Mouse (Mus musculus) layer of hippocampus, adult 11-12 months (tissue): ENCODE measurements around the gene Colgalt2.

Experiments
- DNase-seq: peaks from one replicate; pipeline ENCODE4 v3.0.0; 2022; ENCODE audit warnings: low spot score

Gene Colgalt2

DNA sequence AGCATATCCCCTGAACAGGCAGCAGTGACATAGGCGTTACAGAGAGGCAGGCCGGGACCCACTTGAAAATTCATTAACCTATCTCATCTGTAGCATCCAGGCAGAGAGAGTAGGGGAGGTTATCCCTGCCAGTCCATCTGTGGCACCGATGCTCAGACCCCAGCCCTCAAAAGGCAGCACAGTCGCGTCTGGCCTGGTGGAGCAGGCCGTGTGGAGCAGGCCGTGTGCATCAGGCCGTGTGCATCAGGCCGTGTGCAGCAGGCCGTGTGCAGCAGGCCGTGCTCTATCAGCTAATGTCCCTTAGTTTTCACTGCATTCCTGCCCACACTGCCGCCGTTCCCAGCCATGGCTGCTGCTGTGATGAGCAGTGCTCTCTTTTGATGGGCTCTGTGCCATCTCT, 137.6 kb downstream of the Colgalt2 start:
- DNase-seq, result no peak

DNA sequence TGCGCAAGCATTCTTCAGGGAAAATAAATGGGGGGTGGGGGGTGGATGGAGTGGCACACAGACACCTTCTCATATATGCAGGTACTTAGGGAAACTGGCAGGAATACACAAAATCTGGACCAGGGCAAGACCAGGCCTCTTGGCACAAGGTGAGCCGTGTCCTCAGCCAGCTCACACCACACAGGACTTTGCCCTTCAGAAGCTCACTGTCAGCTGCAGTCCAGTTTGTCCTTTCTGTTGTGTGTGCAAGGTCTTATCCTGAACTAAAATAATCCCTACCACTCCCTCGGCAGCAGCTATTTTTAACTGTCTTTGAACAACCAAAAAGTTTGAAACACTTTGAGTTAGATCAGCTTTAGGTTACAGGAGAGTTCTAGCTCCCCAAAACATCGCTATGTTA, 139.2 kb downstream of the Colgalt2 start:
- no peak for DNase-seq

DNA sequence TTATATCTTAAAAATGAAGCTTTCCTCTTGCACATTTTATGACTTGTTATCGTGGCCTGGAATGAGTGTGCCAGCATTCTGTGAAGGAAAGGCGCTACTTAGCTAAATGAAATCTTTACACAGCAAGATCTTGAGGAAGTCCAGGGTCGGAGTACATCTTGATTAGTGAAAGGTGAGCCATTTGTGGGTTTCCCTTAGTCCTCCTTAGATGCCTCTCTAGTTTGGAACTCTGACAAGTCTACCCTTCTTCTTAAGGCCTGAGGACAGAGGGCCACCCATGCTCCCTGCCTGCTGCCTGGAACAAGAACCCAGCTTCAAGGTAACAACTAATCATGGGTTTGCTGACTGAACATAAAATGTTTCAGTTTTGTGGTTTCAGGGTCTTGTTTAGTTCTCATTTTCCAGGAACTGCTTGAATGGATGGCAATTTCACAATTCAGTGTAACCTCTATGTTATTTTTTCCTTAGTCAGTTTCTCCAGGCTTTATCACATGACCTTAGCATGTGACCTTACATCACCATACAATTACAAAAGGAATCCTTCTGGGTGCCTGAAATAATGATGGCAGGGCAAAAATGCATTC, 140.8 kb downstream of the Colgalt2 start:
- DNase-seq, result no peak

DNA sequence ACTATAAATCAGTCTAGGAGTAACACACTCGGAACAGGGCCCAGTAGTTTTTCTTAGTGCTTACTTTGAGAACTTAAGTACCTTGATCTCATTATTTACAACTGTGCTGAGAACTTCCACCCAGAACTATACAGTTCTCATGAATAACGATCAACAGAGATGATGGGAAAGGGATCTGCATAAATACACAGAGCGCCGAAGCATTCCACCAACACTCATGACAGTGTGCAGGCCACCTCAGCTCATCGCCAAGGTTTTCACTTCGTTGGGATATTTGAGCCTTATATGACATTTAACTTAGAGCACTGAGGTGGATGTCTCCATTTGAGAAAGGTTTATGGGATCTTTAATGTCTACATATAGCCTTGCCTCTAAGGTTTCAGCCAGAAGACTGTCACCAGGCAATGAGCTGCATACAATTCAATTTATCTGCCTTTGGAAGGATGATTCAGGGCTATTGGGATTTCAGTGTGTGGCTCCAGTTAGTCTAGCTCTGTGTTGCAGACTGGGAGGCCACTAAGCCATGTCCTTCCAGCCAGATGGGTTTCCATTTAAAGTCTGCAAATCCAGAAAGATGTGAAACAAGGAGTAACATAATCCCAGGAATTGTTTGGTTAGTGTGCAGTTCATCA, 143.2 kb downstream of the Colgalt2 start:
- DNase-seq, result no peak

DNA sequence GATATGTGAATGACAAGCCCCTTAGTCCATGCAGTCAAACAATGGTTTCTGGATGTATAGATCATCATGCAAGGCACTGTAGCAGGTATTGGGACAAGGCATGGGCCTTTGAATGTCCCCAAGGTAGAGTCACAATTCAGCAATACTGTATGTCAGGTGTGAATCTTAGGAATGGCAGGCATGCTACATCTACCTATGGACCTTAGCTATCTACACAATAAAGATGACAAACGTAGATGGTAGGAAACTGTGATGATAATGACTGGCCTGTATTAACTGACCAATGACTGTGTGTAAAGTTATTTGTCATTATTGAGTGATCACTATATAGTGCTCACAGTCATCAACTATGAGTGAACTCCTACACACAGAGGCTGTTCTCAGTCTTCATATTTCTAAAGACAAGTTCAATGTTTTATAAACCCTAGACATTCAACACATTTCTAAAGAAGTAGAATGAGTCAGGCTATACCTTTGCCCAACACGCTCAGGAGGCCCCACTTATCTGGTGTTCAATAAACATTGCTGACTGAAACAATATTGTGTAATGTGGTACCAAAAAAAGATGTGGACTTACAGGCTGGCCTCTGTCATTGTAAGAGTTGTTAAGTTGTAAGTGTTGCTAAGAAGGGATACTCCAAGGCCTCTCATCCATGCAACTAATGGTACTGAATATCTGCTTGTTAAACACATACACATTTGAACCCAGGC, 144.0 kb downstream of the Colgalt2 start:
- no peak for DNase-seq

DNA sequence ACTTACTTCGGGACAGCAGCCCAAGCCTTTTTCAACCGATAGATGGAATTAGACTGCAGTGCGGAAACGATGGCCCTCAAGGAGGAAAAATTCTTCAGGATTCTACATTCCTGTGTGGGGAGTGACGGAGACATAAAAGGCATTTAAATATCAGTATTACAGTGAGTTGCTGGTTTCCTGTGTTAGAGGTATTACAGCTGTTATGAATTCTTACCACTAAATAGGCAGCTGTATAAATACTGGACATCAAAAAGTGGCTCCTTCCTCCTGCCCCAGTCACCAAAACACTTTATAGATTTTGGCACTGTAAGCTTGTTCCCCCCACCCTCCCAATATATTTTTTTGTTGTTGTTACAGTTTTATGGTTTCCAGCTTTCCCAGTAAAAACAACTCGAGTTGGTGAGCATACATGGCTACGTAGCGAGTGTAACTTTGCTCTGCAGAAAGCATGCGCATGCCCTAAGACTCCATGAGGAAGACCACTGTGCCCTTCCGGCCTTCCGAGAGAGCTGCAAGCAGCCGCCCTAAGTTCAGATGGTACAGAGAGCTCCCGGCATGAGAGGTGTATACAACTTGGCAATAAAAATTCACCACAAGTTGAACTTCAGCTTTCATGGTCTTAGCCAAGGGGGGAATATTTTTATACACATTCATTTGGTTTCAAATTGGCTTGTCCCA, 149.6 kb downstream of the Colgalt2 start:
- no peak for DNase-seq

DNA sequence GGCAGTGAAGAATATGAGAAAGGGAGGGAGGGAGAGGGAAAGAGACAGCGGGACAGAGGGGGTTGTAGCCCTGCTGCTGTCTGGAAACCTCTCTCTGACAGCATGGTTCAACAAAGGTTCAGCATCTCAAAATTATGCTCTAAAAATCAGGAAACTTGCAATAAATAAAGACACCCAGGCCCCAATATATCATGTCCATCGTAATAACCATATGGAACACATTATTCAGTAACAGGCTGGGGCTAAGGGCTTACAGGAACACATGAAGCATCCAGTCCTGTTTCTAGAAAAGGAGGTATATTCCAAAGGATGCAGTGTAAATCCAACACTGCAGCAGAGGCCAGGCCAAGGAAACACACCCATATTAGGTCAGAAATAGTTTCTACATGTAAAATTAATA, 150.9 kb downstream of the Colgalt2 start:
- no peak for DNase-seq

DNA sequence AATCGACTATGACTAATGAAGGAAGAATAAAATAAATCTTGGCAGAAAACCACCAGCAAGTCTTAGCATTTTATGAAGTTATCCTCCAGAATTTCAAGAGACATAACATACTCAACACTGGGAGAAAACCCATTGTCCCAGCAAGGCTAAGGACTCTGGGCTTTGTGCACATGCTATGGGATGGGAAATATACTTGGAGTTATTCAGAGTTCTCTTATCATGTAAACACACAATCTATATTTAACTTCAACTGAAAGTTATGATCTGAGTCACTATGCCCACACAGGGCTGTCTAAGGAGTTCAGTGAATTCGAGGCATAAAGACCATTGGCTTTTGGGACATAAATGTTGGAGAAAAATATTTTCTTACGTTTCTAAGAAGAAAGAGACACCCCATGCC, 151.3 kb downstream of the Colgalt2 start:
- no peak for DNase-seq

DNA sequence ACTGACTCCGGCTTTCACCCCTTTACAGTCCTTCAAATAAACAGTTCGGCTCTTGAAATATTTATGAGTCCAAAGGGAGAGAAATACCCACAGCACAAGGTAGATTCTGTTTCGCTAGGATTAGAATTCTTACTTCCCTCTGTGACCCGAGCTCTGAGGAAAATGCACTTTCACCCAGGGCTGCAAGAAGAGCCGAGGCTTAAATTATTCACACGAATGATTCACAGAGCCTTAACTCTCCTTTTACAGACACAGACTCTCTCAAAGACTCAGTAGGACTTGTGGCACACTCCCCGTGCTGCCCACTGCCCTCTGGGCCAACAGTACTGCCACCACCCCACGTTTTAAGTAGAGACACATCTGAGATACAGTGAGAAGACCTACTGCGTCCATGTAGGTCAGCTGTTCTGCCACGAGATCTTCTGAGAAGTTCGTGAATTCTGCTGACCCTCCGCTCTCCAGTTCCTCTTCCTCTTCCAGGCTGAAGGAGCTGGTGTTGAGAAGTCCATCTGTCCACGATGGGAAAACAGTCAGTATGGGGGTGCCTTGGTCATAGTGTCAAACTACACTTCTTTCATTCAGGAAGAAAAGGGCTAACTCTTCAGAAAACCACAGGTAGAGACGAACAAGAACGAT, 154.4 kb downstream of the Colgalt2 start:
- peak; percentile 23 for DNase-seq

DNA sequence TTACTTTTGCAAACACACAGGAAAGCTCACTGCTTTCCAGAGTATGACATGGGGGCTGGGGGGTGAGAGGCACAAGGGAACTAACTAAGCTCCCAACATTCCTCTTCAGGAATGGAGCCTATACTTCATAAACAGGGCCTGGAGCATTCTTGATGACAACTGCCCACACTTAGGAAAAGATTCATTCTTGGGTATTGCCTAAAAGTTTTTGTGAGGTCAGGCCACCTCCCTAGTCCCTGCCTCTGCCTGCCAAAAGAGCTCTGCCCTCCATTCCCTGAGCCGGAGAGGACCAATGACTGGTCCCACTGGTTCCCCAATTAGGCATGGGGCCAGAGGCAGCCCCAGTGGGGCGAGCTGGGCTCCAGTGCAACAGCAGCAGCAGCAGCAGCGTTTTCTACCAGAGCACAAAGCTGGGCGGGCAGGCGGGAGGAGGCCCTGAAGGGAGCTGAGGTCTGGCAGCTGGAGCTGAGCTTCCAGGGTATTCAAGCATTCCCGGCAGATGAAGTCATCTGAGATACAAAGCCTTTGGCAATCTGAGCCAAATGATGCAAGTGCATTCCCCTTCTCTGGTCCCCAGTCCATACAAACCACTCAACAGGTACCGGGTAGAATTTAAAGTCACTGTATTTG, 156.4 kb downstream of the Colgalt2 start:
- DNase-seq, result peak; percentile 54

DNA sequence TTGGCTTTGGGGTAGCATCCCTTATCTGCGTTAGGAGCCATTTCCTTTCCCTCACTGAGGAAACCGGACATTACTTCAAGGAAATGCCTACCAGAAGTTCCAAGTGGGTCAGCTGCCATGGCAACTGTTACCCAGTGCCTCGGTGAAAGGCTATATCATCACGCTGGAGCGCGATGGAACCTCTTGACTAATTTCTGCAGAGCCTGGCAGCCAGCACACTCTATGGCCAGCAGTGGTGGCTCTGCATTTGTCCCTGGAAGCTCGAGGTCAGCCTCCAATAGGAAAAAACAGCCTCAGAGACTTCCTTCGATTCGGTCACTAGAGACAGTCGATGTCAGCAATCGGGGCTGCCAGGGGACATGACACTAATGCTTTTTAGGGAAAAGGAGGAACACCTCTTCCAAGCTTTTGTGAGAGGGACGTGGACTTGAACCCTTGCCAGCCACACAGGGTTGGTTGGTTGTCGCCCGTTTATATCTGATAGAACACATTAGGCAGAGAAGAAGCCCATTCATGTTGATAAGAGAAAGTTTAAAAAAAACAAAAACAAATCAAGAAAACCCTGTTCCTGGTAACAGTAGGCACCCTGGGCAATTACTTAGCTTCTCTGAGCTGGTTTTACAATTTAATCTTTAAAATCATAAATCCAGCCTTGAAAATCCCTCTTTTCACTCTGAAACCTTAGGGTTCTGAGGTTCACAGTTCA, 157.1 kb downstream of the Colgalt2 start:
- DNase-seq, result peak; percentile 21
